Mouse (Mus musculus): ENCODE measurements around the gene Scn2a.

Scn2a gene

DNA sequence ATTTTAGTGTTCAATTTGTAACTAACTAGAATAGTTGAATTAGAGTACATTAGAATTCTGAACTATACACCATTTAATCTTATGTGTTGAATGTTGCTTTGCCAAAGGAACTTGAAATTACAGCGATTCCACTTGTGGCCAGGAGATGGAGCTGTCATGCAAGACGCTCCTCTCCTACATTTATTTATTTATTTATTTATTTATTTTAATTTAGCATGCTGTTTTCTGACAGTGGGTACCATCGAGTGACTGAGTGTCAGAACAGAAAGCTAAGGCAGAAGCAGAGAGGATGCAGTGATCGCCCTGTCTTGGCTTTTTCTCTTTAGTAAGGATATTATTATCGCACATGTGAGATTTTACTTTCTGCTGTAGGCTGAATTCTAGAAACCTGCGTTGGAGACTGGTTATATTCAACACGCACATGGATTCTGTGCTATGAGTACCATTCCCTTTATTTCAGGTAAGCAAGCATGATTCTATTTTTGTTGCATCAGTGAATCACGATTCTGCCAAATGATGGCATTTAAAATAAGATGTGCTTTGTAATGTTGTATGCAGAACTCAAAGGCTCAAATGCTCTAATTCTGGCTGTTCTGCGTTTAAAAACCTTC, at the start of gene Scn2a:
Gene Scn2a, plus strand, starts transcription at position 216 of the 611 bp plus-strand sequence.
- in situ Hi-C loops (cut with MboI; ENCODE audit: low sequenced_read_pairs): no loop called here

DNA sequence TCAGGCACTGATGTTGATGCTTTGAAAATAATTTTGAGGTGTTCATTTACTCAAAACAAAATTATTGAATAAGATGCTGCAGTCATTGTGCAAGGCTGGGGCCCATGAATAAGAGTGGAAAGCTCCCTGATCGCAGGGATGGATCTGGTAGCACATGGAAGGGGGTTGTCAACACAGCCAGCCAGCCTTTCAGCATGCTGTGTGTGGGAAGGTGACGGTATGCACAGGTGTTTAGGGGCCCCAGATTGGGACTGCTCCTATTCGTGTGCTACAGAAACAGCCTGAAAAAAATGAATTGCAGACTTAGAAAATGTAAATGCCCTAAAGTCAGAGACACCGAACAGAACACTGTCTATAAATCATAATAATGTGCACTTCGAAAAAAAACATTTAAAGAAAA, 32.9 kb upstream of the Scn2a start:
- in situ Hi-C loops (cut with MboI; ENCODE audit: low sequenced_read_pairs): no loop called here

DNA sequence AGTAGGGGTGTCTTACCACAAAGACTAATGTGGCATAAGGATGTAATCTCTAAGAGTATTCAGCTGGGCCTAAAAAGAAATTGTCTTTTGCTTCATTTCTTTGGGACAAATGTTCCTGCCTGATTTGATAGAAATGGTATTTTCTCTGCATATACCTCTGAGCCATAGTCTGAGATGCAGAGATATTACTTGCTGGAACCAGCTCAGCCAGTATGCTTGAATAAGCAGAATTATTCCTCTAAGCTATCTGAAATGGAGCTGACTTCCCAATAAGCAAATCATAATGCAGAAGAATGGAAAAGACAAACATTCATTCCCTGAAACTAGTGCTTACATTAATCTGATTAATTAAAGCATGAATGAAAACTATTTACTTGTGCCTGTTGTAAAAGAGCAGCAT, 12.8 kb upstream of the Scn2a start:
- in situ Hi-C loops (cut with MboI; ENCODE audit: low sequenced_read_pairs): no loop called here

DNA sequence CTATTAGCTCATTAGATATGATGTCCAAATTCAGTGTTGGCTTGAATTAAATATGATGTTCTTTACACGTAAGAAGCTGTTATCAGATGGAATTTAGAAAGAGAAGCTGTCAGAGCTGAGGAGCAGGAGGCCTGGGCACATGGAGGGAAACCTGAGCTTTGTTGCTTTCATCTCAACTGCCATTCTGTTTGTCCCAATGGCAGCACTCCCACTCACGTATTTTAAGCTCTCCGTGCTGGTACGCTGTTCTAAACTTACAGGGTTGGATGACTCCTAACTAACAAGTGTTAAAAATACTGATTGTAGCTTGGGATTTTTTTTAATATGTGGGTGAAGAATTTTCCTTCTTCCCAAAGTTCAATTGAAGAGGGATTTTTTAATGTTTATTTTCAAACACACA, 8.7 kb upstream of the Scn2a start:
- in situ Hi-C loops (cut with MboI; ENCODE audit: low sequenced_read_pairs): no loop called here

DNA sequence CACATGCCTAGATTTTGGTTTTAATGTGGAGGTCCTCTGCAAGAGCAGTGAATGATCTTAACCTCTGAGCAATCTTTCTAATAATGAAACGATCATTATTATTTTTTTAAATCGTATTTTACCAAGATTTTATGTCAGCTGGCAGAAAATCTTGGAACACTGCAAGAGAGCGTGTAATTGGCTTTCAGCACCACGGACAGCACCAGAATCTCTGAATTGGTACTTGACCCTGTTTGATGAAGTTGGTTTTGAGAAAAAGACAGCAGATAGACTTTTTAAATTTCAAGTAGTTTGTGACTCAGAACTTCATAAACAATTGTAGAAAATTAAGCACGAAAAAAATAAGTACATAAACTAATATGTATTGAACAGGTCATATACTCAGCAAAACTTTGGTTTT, 790 bp upstream of the Scn2a start:
- in situ Hi-C loops (cut with MboI; ENCODE audit: low sequenced_read_pairs): no loop called here

DNA sequence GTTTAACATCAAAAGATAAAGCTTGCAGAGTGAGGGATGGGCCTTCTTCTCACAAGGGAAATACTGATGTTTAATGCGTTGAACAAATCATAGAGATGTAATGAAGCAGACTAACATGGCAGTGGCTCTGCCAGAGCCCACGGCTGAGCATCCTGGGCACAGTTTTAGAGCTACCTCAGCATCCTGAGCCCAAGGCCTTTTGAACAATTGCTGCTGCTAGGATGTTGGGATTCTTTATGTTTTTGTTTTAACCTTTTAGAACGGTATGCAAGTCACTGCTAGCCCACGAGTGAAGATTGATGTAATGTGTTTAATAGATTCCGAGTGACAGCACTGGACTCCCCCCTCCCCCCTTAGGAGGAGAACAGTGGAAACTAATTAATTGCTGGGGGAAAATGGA, 683 bp downstream of the Scn2a start:
- in situ Hi-C loops (cut with MboI; ENCODE audit: low sequenced_read_pairs): no loop called here

DNA sequence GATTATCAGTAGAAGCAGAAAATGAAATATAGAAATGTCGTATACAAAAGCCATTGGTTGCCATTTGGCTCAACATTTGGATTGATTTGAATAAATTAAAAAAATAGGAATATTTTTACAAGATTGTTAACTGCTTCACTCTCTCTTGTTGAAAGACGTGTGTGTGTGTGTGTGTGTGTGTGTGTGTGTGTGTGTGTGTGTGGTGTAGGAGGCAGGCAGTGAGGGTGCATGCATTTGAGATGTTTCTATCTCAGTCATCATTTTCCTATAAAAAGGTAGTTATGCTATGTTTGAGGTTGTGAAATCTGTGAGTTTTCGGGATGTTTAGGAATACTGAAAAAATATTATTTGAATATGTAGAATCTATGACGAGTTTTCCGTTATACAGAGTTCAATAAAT, 1.3 kb downstream of the Scn2a start:
- in situ Hi-C loops (cut with MboI; ENCODE audit: low sequenced_read_pairs): no loop called here

DNA sequence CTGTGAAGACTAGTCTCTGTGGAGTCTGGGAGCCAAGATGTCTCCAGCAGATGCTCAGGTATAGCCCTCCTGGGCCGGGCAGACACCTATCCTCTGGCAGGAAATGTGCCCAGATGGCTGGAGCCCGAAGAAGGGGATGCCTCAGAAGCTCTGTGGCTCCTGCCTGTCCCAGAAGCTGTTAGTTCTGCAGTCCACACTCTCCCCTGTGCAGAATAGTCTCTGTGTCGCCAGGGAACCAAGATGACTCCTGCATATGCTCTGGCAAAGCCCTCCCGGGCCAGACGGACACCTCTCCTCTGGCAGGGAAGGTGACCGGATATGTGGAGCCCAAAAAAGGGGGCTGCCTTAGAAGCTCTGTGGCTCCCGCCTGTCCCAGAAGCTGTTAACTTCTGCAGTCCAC, 32.1 kb downstream of the Scn2a start:
- in situ Hi-C loops (cut with MboI; ENCODE audit: low sequenced_read_pairs): no loop called here

DNA sequence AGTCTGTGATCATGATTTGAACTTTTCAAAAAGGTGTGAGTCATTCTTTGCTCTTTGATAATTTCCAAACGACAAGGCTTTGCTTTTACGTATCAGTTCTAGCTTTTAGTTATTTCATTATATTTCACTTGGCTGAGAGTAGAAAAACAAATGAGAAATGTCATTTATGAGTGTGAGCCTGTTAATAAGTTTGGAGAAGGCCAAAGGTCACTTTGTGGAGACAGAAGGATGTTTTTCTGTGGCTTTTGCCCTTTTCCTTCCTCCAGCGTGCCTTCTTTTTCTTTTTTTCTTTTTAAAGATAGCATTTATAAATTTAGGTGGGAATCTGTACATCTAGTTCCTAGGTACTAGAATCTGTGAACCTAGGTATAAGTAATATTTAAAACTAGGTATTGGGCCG, 36.5 kb downstream of the Scn2a start:
- in situ Hi-C loops (cut with MboI; ENCODE audit: low sequenced_read_pairs): no loop called here

DNA sequence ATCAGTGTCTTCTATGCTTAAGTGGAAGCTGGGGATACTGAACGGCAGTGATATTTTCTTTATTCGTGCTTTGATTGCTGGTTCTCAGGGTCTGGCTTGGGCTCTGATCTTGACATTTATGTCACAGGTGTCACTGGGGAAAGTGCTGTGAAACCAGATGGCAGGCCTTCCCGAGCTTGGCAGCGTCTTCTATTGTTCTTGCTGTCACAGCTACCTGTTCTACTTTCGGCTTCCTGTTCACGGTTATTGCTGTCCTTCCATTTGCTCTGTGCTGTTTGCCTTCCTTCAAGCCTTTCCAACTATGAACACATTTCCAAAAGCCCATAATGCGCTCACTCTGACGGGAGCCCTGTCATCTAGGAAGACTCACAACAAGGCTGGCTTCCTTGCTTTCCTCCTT, 37.9 kb downstream of the Scn2a start:
- in situ Hi-C loops (cut with MboI; ENCODE audit: low sequenced_read_pairs): no loop called here

DNA sequence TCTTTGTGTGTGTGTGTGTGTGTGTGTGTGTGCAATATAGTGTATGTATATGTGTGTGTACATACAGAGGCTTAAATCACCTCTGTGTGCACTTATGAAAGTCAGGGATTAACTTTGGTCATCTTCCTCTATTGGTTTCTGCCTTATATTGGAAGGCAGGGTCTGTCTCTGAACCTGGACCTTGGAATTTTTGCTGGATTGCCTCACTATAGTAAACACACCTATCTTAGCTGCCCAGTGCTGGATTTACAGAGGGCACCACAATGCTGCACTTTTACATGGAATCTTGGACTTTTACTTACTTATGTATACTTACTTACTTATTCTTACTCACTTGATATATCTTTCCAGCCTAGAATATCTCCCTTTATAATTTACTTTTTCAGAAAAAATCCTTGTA, 43.3 kb downstream of the Scn2a start:
- in situ Hi-C loops (cut with MboI; ENCODE audit: low sequenced_read_pairs): no loop called here

DNA sequence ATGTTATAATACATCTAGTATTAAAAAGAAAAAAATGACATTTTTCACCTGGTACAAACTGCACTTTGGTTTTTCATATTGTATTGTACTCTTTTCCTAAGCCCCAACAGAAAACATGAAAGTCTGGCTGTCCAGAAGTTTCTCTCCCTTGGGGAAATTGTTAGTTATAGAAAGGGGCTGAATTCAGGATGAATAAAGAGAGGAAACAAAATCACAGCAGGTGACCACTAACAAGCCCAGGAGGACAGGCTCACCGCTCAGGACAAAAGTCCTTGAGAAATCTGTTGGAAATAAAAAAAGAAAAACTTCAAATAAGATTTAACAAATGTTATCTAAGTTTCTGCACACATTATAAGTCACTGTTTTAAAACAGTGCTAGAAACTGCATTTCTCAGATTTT, 43.9 kb downstream of the Scn2a start:
- in situ Hi-C loops (cut with MboI; ENCODE audit: low sequenced_read_pairs): no loop called here

DNA sequence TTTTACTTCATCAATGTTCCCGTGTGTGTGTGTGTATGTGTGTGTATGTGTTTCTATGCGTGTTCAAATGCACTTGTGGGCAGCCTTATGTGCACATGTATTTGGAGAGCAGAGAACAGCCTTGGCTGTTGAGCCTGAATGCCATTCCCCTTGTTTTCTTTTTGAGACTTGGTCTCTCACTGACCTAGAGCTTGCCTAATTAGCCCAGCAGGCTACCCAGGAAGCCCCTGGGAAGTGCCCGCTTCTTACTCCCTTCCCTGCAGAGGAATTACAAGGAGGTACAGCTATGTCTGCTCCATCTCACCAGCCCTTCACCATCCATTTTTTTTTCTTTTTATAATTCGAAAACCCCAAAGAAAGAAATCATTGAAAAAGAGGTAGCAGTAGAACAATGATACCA, 44.6 kb downstream of the Scn2a start:
- in situ Hi-C loops (cut with MboI; ENCODE audit: low sequenced_read_pairs): no loop called here

DNA sequence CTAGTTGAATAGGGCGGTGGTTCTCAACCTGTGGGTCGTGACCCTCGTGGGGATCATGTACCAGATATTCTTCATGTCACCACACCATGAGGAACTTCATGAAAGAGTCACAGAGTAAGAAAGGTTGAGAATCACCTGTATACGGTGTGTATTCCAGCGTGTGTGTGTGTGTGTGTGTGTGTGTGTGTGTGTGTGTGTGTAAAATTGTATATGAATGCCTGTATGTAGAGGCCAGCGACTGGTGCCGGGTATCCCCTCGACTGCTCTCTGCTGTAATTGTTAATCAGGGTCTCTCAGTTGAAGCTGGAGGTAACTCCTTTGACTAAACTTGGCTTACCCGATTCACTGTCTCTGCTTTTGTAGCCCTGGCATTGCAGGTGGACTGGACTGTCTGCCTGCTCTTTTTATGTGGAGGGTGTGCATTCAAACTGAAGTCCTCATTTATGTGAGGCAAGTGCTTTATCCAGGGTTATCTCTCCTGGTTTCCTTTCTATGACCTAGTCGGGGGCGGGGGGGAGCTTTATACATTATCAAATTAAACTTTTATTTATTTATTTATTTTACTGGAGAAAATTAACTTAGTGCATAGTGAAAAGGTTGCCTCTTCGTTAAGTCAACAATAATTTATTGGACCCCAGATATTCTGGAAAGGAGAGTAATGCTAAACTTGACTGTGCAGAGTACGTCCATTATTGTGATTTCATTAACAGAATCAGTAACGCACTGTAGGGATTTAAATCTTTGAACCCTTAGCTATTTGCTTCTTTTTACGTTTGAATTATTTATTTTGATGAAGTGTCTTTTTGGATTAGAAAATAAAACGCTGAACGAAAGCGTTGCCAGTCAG, 47.2 kb downstream of the Scn2a start:
- in situ Hi-C loops (cut with MboI; ENCODE audit: low sequenced_read_pairs): no loop called here

DNA sequence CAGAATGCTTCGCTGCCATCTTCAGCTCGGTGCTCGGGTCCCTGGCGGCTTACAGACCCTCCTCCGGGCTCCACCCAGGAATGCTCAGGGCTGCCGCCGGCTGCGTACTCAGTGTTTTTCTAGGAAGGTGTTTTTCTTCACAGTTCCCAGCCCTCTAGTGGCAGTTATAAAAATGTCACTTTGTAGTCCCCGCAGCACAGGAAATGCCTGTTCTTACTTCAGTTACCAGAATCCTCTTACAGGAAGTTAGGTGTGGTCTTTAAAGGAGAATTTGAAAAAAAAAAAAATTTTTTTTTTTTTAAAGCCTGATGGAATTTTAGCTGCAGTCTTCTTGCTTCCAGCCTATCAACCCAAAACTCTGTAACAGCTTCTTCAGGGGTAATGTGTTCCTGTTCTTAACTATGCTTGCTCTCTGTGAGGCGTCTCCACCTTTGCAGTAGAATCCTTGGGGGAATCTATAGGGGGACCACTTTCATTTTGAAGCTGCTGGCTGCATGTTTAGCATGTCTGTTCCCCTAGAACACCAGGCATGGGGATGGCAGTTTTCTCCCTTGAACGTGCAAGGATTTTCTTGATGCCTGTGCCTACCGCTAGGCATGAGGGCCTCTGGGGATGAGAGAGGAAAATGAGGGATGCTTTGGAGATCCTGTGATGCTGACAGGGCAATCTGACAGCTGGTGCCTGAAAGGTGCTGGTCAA, 48.0 kb downstream of the Scn2a start:
- in situ Hi-C loops (cut with MboI; ENCODE audit: low sequenced_read_pairs): no loop called here

DNA sequence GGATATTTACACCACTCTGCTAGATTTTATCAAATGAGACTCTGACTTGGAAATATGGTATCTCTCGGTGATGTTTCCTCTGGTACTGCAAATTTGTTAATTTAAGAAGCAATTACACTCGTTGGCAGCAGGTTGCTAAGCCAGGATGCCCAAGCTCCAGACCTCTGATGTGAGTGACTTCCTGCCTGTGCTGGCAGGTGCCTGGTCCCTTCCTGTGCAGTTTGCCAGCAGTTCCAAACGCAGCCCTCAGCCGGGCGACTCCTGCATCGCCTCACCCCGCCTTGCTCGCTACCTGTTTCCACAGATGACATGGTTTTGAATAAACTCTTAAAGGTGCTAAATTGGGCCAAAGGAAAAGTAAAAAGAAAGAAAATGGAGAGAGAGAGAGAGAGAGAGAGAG, 49.0 kb downstream of the Scn2a start:
- in situ Hi-C loops (cut with MboI; ENCODE audit: low sequenced_read_pairs): no loop called here

DNA sequence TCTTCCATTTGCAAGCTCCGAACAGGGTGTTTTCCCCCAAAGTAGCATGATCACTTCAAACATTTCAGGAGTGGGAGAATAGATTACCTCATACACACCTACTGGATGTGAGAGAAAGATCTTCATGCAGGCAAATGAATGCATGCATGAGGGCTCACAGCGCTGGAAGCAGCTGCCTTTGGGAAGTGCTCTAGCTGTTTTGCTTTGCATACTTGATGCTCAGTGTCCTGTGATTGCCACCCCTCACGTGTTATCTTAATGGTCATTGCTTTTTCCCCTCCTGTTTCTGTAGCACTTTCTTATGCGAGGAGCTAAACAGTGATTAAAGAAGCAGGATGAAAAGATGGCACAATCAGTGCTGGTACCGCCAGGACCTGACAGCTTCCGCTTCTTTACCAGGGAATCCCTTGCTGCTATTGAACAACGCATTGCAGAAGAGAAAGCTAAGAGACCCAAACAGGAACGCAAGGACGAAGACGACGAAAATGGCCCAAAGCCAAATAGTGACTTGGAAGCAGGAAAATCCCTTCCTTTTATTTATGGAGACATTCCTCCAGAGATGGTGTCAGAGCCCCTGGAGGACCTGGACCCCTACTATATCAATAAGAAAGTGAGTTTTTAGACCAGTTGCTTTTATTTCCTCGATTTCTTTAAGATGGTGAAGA, 49.7 kb downstream of the Scn2a start:
- in situ Hi-C loops (cut with MboI; ENCODE audit: low sequenced_read_pairs): no loop called here

DNA sequence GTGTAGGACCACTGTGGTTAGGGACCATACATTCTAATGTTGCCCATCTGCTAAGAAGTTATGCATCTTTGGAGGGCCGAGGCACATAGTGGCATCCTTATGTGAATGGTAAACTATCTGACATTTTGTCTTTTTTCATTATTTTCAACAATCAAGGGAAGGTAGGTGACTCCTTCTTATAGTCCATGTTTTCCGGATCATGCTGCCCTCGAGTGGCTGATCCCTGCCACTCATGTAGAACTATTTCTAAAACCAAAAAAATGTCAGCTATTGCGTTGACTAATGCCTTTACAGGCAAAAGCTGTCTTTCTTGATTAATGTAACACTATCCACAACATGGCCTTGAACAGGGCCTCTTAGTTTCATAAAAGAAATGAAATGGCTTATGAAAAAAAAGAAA, 59.0 kb downstream of the Scn2a start:
- in situ Hi-C loops (cut with MboI; ENCODE audit: low sequenced_read_pairs): no loop called here

DNA sequence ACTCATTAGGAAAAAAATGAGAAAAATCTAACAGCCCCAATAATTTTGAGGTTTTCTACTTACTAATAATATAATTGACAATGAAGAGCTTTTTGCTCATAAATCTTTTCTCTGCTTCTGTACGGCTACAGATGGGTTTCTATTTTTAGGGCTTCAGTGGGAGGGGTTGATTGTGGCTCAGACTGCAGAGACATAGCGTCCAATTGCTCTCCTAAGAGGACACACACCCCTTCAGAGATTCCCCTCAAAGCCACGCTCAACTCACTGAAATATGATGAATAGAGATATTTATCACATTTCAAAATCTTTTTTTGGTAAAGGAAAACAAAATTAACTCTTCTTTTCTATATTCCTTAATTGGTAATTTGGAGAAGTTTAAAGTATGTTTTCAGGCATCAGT, 64.6 kb downstream of the Scn2a start:
- in situ Hi-C loops (cut with MboI; ENCODE audit: low sequenced_read_pairs): no loop called here

DNA sequence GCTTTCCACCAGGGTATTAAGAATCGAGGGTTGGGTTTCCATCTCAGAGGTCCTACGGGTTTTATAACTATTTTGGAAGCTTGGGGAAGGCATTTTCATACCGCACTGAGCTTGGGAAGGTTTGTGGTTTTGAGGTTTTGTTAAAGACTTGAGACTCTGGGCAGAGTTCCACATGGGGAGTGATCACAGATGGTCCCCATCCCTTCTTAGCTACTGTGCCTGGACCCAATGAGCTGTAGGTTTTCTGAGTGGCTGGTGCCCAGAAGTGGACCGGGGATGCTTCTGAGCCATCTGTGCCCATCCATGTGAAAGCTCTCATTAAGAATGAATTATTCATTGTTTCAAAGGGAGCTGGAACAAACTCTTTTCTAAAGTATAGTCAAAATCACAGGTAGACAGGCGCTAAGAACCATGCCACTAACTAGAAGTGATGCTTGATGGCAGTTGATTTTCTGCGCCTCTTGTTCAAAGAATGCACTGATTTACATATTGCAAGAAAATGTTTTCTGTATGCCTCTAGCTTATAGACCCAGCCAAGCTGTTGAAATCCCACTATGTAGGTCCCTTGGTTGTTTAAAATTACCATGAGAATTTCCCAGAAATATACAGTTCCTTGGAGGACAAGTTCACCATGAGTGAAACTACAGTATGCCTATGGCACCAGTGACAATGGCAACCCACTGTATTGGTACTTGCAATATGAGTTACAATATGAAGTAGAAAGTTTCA, 70.0 kb downstream of the Scn2a start:
- in situ Hi-C loops (cut with MboI; ENCODE audit: low sequenced_read_pairs): no loop called here

DNA sequence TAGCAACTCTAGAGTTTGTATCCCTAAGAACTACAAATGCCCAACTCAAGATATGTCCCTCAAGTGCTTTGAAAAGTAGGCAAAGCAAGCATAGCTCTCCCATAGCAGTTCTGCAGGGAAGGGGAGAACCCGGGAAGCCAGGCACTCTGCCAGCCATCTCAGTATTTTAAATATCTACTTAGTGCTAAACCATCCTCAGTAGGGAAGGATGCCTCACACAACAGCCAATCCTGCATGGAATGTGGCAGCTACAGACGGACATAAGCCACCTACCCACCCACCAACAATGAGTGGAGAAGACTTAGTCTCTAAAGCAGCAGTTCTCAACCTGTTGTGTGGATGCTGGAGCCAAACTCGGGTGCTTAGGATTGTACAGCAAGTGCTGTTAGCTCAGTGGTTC, 73.9 kb downstream of the Scn2a start:
- in situ Hi-C loops (cut with MboI; ENCODE audit: low sequenced_read_pairs): no loop called here

Data from CH12F3 (cell line).